Mouse (Mus musculus) heart, postnatal 14 days (tissue): Measurements from ENCODE around the gene Fras1. TPM values are rescaled to one million over a fixed set of nuclear protein-coding genes. Genes with fewer than 3 reads are reported as not detected.

Experiments used
- DNase-seq, 2 experiments: peaks; one replicate each; pipeline ENCODE4 v3.0.0; 2021 to 2022
- intact Hi-C: fragments of 180-260 bp; cut with DNase I; formaldehyde crosslinking; loops from one replicate; pipeline ENCODE4 v1.15.1; 2025
- long read RNA-seq, 2 experiments: library from polyadenylated mRNA; stranded (forward); transcript quantifications; one replicate each; pipeline ENCODE4 v2.0.0; 2021
- total RNA-seq, 2 experiments: library from RNA; stranded (reverse); gene quantifications; 2 replicates each; pipeline ENCODE4 v1.2.3; 2021

Fras1 gene
- total RNA-seq, result 1 to 10 TPM; 3.5 to 5.4 TPM
- long read RNA-seq, experiment 1, result 0 reads
- long read RNA-seq, experiment 2, result 0 reads

DNA sequence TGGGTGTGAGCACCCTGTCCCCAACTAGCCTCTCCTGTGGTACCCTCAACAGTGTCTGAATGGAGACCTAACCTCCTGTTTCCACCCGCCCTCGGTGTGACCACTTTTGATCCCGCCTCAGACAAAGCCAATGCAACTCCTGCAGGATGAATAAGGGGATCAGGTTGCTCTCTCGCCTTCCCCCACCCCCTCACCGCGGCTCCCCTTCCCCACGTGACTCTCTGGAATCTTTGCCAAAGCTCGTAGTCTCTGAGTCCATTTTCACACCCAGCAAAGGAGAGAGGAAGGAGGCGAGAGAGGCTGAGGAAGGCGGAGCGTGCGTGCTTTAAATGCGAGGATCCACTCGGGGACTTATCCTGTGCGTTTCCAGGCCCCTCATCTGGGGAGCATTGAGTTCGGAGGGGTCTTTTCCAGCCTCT is at the start of gene Fras1:
Gene Fras1, plus strand, starts transcription at position 389 of the 419 bp plus-strand sequence.
- DNase-seq, result peak in 1 of 2 experiments; percentile 16

DNA sequence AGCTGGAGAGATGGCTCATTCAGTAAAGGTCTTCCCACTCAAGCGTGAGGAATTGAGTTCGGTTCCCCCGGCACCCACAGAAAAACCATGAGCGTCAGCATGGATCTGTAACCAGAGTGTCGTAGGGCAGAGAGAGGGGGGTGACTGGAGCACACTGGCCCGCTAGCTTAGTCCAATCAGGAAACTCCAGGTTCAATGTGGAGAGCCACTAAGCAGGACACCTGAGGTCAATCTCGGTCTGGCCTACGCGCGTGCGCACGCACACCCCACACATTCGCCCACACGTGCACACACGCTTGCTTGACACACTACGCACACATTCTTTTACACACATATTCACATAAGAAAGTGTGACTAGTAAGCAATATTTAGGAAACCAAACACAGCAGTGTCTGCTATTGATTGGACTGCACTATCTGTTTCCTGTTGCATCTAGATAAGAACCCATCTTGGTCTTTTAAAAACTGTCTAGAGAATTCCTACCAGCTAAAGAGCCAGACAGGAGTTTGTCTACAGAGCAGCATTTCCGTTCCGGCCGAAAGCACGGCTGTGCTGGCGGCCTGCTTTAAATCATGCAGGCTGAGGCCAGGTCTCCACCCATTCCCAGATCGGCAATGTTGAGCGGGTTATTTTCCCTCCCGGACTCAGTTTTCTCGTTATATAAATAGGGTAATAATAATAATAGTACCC is 42.6 kb upstream of the Fras1 start:
- DNase-seq, result no peak
- intact Hi-C loops, result no loop called here

More for the DNA sequence above, at the start of gene Fras1:
- intact Hi-C loops, result no loop called here

DNA sequence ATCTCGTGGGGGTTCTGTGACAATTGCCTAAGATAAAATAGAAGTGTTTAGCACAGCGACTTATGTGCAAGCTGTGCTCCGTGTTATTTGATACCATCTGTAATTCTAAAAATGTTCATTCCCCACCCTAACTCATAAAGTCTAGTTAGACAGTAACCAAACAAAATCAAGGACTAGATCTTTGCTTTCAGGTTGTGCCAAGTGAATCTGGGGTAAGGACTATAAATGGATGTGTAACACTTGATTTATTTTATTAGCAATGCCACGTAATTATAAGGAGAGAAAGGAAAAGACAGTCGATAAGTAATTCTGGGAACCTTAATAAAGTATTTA is 42.1 kb upstream of the Fras1 start:
- no peak for DNase-seq
- intact Hi-C loops, result no loop called here

DNA sequence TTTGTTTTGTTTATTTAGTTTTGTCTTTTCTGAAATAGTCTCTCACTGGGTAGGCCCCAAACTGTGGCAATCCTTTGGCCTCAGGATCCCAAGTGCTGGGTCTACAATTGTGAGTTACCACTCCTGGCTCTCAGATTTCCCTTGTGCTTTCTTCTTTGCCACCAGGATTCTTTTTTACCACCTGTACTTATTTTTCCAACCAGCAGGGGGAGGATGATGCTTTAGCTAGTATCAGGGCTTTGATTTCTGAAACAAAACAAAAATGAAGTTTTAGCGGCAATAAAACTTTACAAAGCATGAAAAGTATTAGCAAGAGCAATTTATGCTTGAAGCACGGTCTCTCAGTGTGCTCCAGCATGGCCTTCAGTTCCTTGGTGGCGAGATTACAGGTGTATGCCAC is 39.8 kb upstream of the Fras1 start:
- intact Hi-C loops, result loop anchor here (2.0 kb wide), 2 partner anchors 343 to 435 kb away; no protein-coding TSS in a partner anchor
- DNase-seq, result no peak

DNA sequence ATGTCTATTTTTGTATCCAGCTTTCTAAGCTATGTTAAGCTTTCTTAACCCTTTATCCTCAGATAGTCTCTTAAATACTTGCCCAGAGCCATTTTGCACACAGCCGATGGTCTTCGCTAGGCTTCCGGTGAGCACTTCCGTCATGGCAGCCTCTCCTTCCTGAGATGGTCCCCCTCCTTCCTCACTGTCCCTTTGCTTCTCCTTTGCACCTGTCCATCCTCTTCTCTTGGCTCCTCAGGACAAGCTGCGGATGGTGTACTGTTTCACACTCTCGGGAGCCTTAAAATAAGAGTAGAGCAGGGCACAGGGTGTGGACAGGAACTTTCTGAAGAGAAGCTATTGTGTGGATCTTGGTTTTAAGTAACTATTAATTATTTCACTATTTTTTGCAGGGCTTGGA is 33.2 kb upstream of the Fras1 start:
- DNase-seq, result no peak
- intact Hi-C loops, result no loop called here

DNA sequence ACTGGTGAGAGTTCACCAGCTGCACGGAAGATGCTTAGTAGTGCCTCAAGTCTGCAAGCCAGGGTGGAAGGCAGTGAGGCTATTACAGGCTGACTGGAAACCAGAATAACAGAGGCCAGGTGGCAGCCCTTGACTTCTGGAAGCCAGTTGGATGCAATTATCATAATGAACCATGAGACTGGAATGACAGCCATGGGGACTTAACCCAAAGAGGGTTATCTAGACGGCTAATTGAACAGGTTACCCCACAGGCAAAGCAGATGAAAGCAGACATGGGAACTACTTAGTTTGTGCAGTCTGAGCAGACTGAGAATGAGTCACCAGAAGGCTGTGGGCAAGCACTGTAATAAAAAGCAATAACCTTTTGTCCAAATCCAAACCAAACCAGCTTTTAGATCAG is 28.8 kb upstream of the Fras1 start:
- DNase-seq, result no peak
- intact Hi-C loops, result no loop called here

DNA sequence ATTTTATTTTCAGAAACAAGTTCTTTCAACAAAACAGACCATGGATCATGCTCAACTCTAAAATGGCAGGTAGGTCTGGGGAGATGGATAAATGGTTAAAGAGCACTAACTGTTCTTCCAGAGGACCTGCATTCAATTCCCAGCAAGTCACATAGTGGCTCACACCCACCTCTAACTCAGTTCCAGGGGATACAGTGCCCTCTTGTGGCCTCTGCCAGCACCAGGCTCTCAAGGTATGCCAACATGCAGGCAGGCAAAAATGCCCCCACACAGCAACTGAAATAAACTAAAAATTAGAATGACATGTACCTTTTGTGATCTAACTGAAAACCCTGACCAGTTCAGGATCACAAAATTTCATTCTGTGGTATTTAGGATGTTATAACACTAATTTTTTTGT is 21.8 kb upstream of the Fras1 start:
- DNase-seq, result no peak
- intact Hi-C loops, result no loop called here

DNA sequence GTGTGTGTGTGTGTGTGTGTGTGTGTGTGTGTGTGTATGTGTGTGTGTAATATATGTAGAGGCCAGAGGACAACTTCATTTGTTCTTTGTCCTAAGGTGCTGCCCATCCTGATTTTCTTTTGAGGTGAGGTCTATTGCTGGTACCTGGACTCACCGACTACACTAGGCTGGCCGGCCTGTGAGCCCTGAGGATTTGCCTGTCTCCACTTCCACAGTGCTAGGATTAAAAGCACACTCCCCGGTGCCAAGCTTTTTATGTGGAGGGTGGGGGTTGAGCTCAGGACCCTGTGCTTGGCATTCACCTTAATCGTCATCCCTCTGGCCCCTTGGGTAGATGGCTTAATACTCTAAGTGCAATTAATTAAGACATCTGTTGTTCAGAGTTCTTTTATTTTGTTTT is 9.8 kb upstream of the Fras1 start:
- intact Hi-C loops, result no loop called here
- DNase-seq, result no peak

DNA sequence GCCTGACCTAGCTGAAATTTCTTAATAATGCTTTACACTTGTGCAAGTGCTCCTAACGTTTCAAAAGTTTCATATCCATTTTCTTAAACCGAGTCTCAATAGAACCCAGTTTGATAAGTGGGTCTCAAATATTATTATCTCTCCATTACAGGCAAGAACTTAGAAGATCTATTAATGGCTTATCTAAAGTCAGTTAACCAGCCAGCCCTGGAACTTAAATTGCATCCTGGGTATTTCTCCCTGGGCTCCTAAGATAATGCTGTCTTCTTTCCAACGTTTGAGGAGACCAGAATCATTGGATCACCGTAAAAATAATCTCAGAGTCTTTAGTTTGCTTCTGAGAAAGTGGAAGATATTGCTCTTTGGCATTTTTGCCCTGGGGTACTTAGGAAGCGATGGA is 8.2 kb upstream of the Fras1 start:
- intact Hi-C loops, result no loop called here

DNA sequence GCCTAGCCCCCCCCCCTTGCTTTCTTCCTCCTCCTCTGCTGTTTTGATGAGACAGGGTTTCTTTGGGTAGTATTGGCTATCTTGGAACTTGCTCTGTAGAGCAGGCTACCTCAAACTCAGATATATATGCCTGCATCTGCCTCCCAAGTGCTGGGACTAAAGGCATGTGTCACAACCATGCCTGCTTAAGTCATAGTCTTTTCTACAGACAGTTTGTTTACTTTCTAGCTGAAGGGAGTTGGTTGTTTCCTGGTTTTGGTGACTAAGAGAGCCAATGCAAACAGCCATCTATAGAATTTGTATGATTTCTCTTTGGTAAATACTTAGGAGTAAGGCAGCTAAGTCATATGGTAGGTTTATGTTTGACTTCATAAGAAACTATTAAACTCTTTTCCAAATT is 6.5 kb upstream of the Fras1 start:
- intact Hi-C loops, result no loop called here

More for the DNA sequence above, 8.2 kb upstream of the Fras1 start:
- no peak for DNase-seq

DNA sequence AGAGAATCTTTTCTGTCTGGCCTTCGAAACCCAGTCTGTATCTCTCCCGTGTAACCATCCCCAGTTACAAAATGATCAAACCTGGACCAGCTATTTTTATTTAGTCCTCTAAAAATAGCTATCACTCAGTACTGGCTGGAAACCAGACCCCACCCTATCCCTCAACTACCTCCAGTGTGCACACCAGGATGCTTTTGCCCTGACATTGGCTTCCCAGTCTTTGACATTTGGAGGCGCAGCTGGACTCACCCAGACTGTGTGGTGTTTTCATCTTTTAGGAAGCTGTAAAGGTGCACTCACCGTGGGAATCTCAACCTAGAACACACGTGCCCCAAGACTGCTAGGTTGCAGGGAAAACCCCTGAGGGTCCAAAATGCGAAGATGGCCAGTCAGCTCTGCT is 649 bp upstream of the Fras1 start:
- intact Hi-C loops, result no loop called here
- DNase-seq, result no peak

More for the DNA sequence above, 6.5 kb upstream of the Fras1 start:
- no peak for DNase-seq

DNA sequence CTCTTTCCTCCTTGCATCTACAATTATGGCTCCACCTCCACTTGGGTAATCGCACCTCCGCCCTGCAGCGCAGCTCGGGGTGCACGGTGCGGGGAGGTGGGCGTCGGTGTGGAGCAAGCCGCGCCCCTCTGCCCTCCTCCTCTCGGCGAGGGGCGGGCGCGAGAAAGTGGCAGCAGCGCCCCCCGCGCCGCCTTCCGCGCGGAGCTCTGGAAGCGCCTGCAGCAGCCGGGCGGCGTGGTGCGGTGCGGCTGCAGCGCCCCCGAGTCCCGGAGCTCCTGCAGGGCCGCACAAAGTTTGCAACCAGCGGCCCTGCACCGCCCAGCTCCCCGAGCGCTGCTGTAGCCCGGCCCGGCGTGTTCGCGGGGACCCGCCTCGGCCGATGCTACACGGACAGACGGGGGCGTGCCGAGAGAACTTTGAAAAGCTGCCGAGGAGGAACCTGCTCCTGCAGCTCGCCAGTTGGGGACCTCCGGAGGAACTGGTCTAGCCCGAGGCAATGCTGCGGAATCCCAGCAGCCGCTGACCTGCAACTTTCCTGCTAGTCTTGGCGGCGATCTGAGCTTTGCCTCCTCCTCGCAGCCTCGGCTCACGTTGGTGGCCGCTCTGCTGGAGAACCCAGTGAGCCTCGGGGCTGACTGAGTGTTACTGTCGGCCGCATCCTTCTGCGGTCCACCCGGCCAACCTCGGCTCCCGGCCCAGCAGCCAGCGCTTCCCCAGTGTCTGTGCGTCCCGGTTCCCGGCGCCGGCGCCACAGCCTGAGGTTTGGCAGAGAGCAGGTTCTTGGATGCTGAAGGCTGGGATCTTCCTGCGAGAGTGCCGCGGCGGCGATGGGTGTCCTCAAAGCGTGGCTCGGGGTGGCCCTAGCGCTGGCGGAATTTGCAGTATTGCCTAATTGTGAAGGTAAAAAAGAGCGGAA is 489 bp downstream of the Fras1 start:
- intact Hi-C loops, result no loop called here
- peak; percentile 49 to 57 for DNase-seq

DNA sequence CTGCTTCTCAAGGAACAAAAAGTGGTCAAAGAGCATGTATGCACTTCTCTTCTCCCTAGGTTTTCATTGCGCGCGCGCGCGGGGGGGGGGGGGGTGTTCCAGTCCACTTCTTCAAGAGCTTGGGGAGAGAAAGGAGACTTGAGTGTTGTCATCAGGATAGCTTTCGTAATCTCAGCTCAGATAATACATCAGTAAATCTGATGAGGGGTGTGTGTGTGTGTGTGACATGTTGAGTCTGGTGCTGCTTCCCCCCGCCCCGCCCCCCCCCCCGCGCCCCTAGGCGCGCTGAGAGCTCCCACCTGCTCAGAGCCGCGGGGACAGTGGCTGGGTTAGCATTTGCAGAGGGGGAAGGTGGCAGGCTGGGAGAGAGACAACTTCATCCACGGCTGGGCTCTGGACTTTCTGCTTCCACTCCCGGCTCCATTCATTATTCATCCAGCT is 1.7 kb downstream of the Fras1 start:
- no peak for DNase-seq
- intact Hi-C loops, result loop anchor here (5.0 kb wide), 1 partner anchor 302 kb away; no protein-coding TSS in a partner anchor

DNA sequence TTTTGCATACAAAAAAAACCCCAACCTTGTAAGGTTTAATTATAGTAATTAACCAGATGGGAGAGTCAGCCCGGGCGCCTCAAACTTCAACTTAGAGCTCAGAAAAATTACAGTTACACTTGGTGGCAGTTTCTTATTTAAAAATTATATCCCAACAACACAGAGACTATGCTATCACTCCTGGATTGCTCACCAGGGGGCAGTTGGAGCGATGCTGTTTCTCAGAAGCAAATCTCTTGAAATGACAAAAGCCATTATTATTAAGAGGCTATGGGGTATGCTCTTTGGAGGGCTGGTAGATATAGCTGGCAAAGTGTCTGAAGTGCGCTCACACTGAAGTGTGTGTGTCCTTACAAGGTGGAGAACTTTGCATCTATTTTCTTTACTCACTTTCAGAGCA is 2.5 kb downstream of the Fras1 start:
- intact Hi-C loops, result loop anchor here (5.0 kb wide), 1 partner anchor 301 kb away; no protein-coding TSS in a partner anchor
- DNase-seq, result no peak

DNA sequence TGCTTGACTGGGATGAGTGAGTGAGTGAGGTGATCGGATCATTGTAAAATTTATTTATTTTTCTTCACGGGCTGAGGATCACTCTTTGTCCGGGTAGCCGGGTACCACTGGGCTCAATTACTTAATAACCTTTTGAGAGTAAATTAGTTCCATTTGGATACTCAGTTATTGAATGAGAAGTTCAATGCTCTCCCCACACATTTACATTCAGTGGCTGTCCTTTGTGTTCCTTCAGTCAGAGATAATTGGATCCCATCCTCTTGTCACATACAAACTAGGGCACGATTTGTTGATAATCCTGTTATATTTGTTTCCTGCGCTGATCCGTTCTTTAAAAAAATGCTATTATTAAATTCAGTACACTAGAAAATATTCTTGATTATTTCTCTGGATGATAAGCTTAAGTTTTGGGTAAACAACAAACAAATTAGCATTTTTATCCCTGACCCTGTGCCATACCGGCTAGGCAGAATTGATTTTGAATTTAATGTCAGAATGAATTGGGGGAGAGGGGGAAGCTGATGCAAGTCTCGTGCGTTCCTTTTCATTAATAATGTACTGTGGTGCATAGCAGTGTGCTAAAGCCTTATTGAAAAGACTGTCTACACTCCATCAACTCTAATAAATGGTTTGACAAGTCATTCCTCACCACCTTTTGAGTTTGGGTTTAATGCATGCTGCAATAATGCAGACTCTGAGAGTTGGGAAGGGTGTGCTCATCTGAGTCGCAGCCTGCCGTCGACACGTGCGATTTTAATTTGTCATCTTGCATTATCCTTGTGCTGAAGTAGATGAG is 12.6 kb downstream of the Fras1 start:
- DNase-seq, result no peak
- intact Hi-C loops, result no loop called here

DNA sequence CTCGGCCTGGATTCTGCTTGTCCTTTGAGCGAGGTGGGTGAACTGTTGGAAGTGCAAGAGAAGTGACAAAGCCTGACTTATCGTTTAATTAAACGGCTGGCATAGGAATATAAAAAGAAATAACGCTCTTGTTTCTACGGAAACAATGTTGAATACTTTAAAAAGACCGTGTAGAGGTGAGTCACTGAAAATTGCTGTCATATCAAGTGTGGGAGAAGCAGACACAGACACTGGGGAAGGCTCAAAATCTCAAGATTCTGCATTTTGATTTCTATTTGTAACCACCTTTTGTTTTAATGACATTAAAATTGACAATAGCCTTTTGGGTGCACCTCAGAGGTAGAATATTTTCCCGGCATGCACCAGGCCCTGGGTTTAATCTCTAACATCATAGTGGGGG is 14.6 kb downstream of the Fras1 start:
- intact Hi-C loops, result no loop called here
- no peak for DNase-seq

DNA sequence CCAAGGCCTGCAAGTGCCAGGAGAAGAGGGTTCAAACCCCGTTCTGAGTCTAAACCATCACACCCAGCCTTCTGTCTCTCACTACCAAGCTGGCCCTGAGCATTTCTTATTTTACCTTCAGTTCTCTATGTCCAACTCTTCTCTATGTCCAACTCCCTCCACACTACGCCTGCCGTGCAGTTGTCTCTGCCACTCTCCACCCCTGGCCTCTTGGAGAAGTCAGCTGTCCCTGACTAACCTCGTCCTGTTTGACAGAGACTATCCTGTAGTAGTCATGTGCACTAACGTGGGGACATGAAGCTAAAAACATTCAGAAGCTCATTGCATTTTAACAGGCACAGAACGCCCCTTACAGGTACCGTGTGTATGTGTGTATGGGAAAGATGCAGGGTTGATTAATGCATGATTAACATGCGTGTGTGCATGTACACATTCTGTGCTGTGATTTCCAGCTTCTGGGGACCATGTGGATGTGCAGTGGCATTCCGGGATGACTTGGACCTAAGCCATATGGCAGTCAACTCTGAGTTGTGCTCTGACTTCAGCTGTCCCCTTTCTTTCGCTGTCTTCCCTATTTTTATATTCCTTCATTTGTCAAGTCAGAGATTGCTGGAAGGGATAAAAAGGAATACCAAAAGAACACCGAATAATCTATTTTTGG is 16.3 kb downstream of the Fras1 start:
- intact Hi-C loops, result no loop called here
- DNase-seq, result no peak

DNA sequence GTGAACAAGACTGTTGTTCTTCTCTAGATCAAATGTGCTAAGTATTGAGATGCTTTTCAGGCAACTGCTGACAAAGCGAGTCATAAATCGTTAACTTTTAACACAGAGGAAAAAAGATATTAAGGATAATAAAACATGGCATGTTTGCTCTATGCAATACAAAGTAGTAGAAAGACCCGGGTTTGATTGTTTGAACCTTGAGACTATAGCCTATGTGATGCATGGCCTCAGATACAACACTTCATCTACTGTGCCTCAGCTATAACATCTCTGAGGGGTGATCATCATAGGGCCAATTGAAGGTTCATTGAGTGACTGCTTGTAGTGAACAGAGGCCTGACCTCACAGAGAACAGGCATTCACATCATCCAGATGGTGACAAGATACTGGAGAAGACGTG is 17.3 kb downstream of the Fras1 start:
- DNase-seq, result no peak
- intact Hi-C loops, result no loop called here

DNA sequence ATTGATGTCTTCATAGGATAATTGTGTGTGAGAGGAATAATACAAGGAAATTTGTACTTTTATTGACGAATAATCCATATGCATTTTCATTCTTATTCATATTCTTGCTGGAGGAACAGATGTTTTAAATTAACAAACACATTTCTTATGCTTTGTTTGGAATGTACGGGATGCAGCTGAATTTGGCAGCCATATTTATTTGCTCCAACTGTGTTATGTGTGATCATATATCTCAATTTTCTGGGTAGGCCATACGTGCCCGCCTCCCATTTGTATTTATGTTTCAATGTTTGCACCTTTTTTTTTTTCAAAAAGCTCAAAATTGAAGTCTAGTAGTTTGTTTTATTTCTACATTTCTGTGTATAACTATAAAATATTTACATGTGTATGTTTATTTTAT is 21.2 kb downstream of the Fras1 start:
- no peak for DNase-seq
- intact Hi-C loops, result no loop called here
